In genomic region chr11:88419064-88419463, GRCm38 (mm10) we compare ENCODE assay signal across 13 mouse cellular contexts.
DNase-seq lines count a peak whose midpoint lies in the region; ATAC-seq and TF ChIP-seq lines count a peak whose summit lies in the region.
"Had no signal": no experiment of that assay in that cellular context is flagged by ENCODE, and none has a peak within 500 bp of the region (broad histone marks: within the 10 kb centered on the region; RNA-seq: fewer than 3 reads in every experiment).

No protein-coding gene starts in this region.

- peak overlapping the region; percentile 3; the same call in 1 of the 2 replicates for H3K27ac ChIP-seq in forebrain, embryonic 13.5 days
- H3K27ac ChIP-seq in forebrain, embryonic 11.5 days (ENCODE audit: low read depth, low read length) = no peak overlapping the region
- 0 out of 2 replicates have a peak overlapping the region, but pooled peaks have one; percentile 32 for H3K27ac ChIP-seq in kidney, embryonic 15.5 days
- peak overlapping the region; percentile 67 for H3K27ac ChIP-seq in hindbrain, embryonic 13.5 days
- H3K27ac ChIP-seq in liver, postnatal 0 days (ENCODE audit: low read depth) = peak overlapping the region; percentile 69
- H3K27ac ChIP-seq: limb, embryonic 15.5 days had no signal

- no peak for TF ChIP-seq EP300 in liver, postnatal 0 days (IDR thresholded peaks at IDR 0.05; ENCODE audit: low read depth)

- no peak overlapping the region for H3K9ac ChIP-seq in forebrain, embryonic 13.5 days
- no peak overlapping the region for H3K9ac ChIP-seq in forebrain, embryonic 11.5 days (ENCODE audit: low read length)
- H3K9ac ChIP-seq in kidney, embryonic 15.5 days = no peak overlapping the region
- H3K9ac ChIP-seq in hindbrain, embryonic 13.5 days = no peak overlapping the region
- H3K9ac ChIP-seq in liver, postnatal 0 days (replicated peaks) = no peak overlapping the region
- H3K9ac ChIP-seq: limb, embryonic 15.5 days had no signal

- no peak overlapping the region for H3K4me3 ChIP-seq in forebrain, embryonic 13.5 days
- no peak overlapping the region for H3K4me3 ChIP-seq in forebrain, embryonic 11.5 days (ENCODE audit: low read depth, low read length)
- no peak overlapping the region for H3K4me3 ChIP-seq in kidney, embryonic 15.5 days (replicated peaks)
- no peak overlapping the region for H3K4me3 ChIP-seq in hindbrain, embryonic 13.5 days
- H3K4me3 ChIP-seq in liver, postnatal 0 days (ENCODE audit: low read depth, low read length) = no peak overlapping the region
- H3K4me3 ChIP-seq: limb, embryonic 15.5 days; megakaryocyte, embryonic 14.5 days had no signal

- DNase-seq in forebrain, embryonic 11.5 days (ENCODE audit: low spot score) = no peak
- DNase-seq in kidney, postnatal 36 days = no peak
- DNase-seq in liver, postnatal 0 days = no peak
- DNase-seq in layer of hippocampus, postnatal 14 days (ENCODE audit: low spot score in 2 of 2) = no peak
- DNase-seq in gastrocnemius, adult 18-20 months (ENCODE audit: low spot score) = no peak
- DNase-seq: B cell, adult 2 months; cerebellum, postnatal 14 days; kidney, adult 9 months had no signal

- no peak for ATAC-seq in forebrain, embryonic 13.5 days
- no peak for ATAC-seq in forebrain, embryonic 11.5 days (replicated peaks; ENCODE audit: low FRiP score)
- ATAC-seq in kidney, embryonic 15.5 days (replicated peaks; ENCODE audit: low FRiP score) = no peak
- no peak for ATAC-seq in hindbrain, embryonic 13.5 days (ENCODE audit: low FRiP score)
- no peak for ATAC-seq in liver, postnatal 0 days

- H3K4me2 ChIP-seq in forebrain, embryonic 13.5 days = no peak overlapping the region
- H3K4me2 ChIP-seq in forebrain, embryonic 11.5 days (ENCODE audit: low read depth, low read length, severe bottlenecking) = no peak overlapping the region
- H3K4me2 ChIP-seq in kidney, embryonic 15.5 days = no peak overlapping the region
- no peak overlapping the region for H3K4me2 ChIP-seq in hindbrain, embryonic 13.5 days
- no peak overlapping the region for H3K4me2 ChIP-seq in liver, postnatal 0 days (ENCODE audit: low read depth, low read length)
- H3K4me2 ChIP-seq: limb, embryonic 15.5 days had no signal

- H3K27me3 ChIP-seq in forebrain, embryonic 13.5 days = no peaks in the 10 kb centered on the region
- no peaks in the 10 kb centered on the region for H3K27me3 ChIP-seq in forebrain, embryonic 11.5 days (ENCODE audit: control insufficient read depth, insufficient read depth, low read length)
- no peaks in the 10 kb centered on the region for H3K27me3 ChIP-seq in kidney, embryonic 15.5 days
- no peaks in the 10 kb centered on the region for H3K27me3 ChIP-seq in hindbrain, embryonic 13.5 days
- H3K27me3 ChIP-seq in liver, postnatal 0 days (ENCODE audit: insufficient read depth, low read length) = no peaks in the 10 kb centered on the region
- H3K27me3 ChIP-seq: limb, embryonic 15.5 days; megakaryocyte, embryonic 14.5 days had no signal

- H3K4me1 ChIP-seq in forebrain, embryonic 13.5 days = peaks cover 68% of the 10 kb centered on the region
- peaks cover 10% of the 10 kb centered on the region for H3K4me1 ChIP-seq in forebrain, embryonic 11.5 days (replicated peaks; ENCODE audit: control insufficient read depth, insufficient read depth, low read length)
- H3K4me1 ChIP-seq in kidney, embryonic 15.5 days = peaks cover 51% of the 10 kb centered on the region
- H3K4me1 ChIP-seq in hindbrain, embryonic 13.5 days (replicated peaks) = peaks cover 77% of the 10 kb centered on the region
- H3K4me1 ChIP-seq in liver, postnatal 0 days (ENCODE audit: insufficient read depth) = peaks cover 8% of the 10 kb centered on the region

- no peaks in the 10 kb centered on the region for H3K9me3 ChIP-seq in forebrain, embryonic 13.5 days (replicated peaks)
- H3K9me3 ChIP-seq in forebrain, embryonic 11.5 days (ENCODE audit: control insufficient read depth, low read length) = no peaks in the 10 kb centered on the region
- H3K9me3 ChIP-seq in kidney, embryonic 15.5 days (replicated peaks) = no peaks in the 10 kb centered on the region
- no peaks in the 10 kb centered on the region for H3K9me3 ChIP-seq in hindbrain, embryonic 13.5 days
- no peaks in the 10 kb centered on the region for H3K9me3 ChIP-seq in liver, postnatal 0 days (ENCODE audit: low read length)
- H3K9me3 ChIP-seq: limb, embryonic 15.5 days; megakaryocyte, embryonic 14.5 days had no signal

- WGBS in forebrain, embryonic 13.5 days = 54% methylated on average over 7 of the region's 7 CpGs
- 60% methylated on average over 7 of the region's 7 CpGs for WGBS in forebrain, embryonic 11.5 days
- 50% methylated on average over 7 of the region's 7 CpGs for WGBS in kidney, embryonic 15.5 days
- 47% methylated on average over 7 of the region's 7 CpGs for WGBS in hindbrain, embryonic 13.5 days
- WGBS in liver, postnatal 0 days (ENCODE audit: insufficient replicate concordance) = 74% methylated on average over 7 of the region's 7 CpGs

- no peak for TF ChIP-seq CTCF in liver, postnatal 0 days (IDR thresholded peaks at IDR 0.05; ENCODE audit: low read depth)

- peaks cover 4% of the 10 kb centered on the region; the same call in 1 of the 2 replicates for H3K36me3 ChIP-seq in forebrain, embryonic 13.5 days (ENCODE audit: poor library complexity, severe bottlenecking)
- H3K36me3 ChIP-seq in forebrain, embryonic 11.5 days (ENCODE audit: control insufficient read depth, insufficient read depth, low read length) = no peaks in the 10 kb centered on the region
- 0 out of 2 replicates have a peak, but pooled peaks cover 4% of the 10 kb centered on the region for H3K36me3 ChIP-seq in kidney, embryonic 15.5 days
- no peaks in the 10 kb centered on the region for H3K36me3 ChIP-seq in hindbrain, embryonic 13.5 days
- no peaks in the 10 kb centered on the region for H3K36me3 ChIP-seq in liver, postnatal 0 days (replicated peaks; ENCODE audit: insufficient read depth, low read length)
- H3K36me3 ChIP-seq: limb, embryonic 15.5 days had no signal
